In genomic region chr7:139468440-139468839, GRCm38 (mm10) we compare ENCODE assay signal across 9 mouse cellular contexts.
DNase-seq lines count a peak whose midpoint lies in the region; ATAC-seq and TF ChIP-seq lines count a peak whose summit lies in the region.
"Had no signal": no experiment of that assay in that cellular context is flagged by ENCODE, and none has a peak within 500 bp of the region (broad histone marks: within the 10 kb centered on the region; RNA-seq: fewer than 3 reads in every experiment).

No protein-coding gene starts in this region.

- no peak overlapping the region for H3K4me2 ChIP-seq in heart, postnatal 0 days (ENCODE audit: low read depth, low read length)
- no peak overlapping the region for H3K4me2 ChIP-seq in lung, postnatal 0 days (replicated peaks; ENCODE audit: low read depth, low read length)
- H3K4me2 ChIP-seq: midbrain, embryonic 12.5 days had no signal

- no peaks in the 10 kb centered on the region for H3K36me3 ChIP-seq in heart, embryonic 10.5 days
- H3K36me3 ChIP-seq in heart, postnatal 0 days (replicated peaks; ENCODE audit: control insufficient read depth, insufficient read depth, low read length), result no peaks in the 10 kb centered on the region
- no peaks in the 10 kb centered on the region for H3K36me3 ChIP-seq in lung, postnatal 0 days (ENCODE audit: insufficient read depth, low read length)
- H3K36me3 ChIP-seq: midbrain, embryonic 12.5 days had no signal

- 0 out of 2 replicates have a peak overlapping the region, but pooled peaks have one; percentile 27 for H3K9ac ChIP-seq in heart, postnatal 0 days (replicated peaks; ENCODE audit: low read depth, low read length)
- H3K9ac ChIP-seq in lung, postnatal 0 days (replicated peaks; ENCODE audit: low read depth), result no peak overlapping the region
- H3K9ac ChIP-seq: midbrain, embryonic 12.5 days had no signal

- no peak for TF ChIP-seq EP300 in heart, postnatal 0 days (IDR thresholded peaks at IDR 0.05; ENCODE audit: low read depth)
- no peak for TF ChIP-seq EP300 in lung, postnatal 0 days (IDR thresholded peaks at IDR 0.05)

- H3K9me3 ChIP-seq in heart, embryonic 10.5 days, result no peaks in the 10 kb centered on the region
- H3K9me3 ChIP-seq in heart, postnatal 0 days (replicated peaks; ENCODE audit: control insufficient read depth, low read length), result no peaks in the 10 kb centered on the region
- H3K9me3 ChIP-seq in lung, postnatal 0 days (ENCODE audit: low read length), result no peaks in the 10 kb centered on the region
- H3K9me3 ChIP-seq: midbrain, embryonic 12.5 days had no signal

- H3K27me3 ChIP-seq in heart, embryonic 10.5 days (ENCODE audit: insufficient read depth, poor library complexity, severe bottlenecking), result no peaks in the 10 kb centered on the region
- no peaks in the 10 kb centered on the region for H3K27me3 ChIP-seq in heart, postnatal 0 days (ENCODE audit: control insufficient read depth, insufficient read depth, low read length)
- H3K27me3 ChIP-seq in lung, postnatal 0 days (replicated peaks; ENCODE audit: insufficient read depth, low read length), result no peaks in the 10 kb centered on the region
- H3K27me3 ChIP-seq: midbrain, embryonic 12.5 days had no signal

- peaks cover 83% of the 10 kb centered on the region for H3K4me1 ChIP-seq in heart, embryonic 10.5 days
- H3K4me1 ChIP-seq in heart, postnatal 0 days (ENCODE audit: control insufficient read depth, insufficient read depth), result peaks cover 72% of the 10 kb centered on the region
- H3K4me1 ChIP-seq in lung, postnatal 0 days (ENCODE audit: insufficient read depth, low read depth, low read length), result peaks cover 30% of the 10 kb centered on the region

- TF ChIP-seq CTCF in heart, postnatal 0 days (IDR thresholded peaks at IDR 0.05; ENCODE audit: low read depth), result no peak
- 0 out of 2 replicates have a peak, but pooled peaks have one; percentile 14 for TF ChIP-seq CTCF in lung, postnatal 0 days (IDR thresholded peaks at IDR 0.05)

- WGBS in heart, embryonic 10.5 days, result 7% methylated on average over 2 of the region's 2 CpGs
- WGBS in heart, postnatal 0 days, result 20% methylated on average over 2 of the region's 2 CpGs
- WGBS in lung, postnatal 0 days, result 15% methylated on average over 2 of the region's 2 CpGs

- no peak for DNase-seq in heart, embryonic 10.5 days (ENCODE audit: low spot score)
- DNase-seq in heart, adult 18-20 months, result no peak
- peak; percentile 16 for DNase-seq in R1 (ENCODE audit: low read depth, low spot score)
- no peak for DNase-seq in heart, postnatal 0 days (ENCODE audit: low spot score)
- peak; percentile 56 for DNase-seq in lung, postnatal 0 days (ENCODE audit: low spot score)
- DNase-seq in ovary, postnatal 36 days (ENCODE audit: low spot score), result no peak
- DNase-seq in left cerebral cortex, postnatal 25 days (ENCODE audit: low spot score in 2 of 2), result no peak

- H3K4me3 ChIP-seq in heart, embryonic 10.5 days, result no peak overlapping the region
- no peak overlapping the region for H3K4me3 ChIP-seq in heart, postnatal 0 days (ENCODE audit: low read depth, low read length)
- H3K4me3 ChIP-seq in lung, postnatal 0 days (ENCODE audit: low read depth, low read length), result no peak overlapping the region
- H3K4me3 ChIP-seq: midbrain, embryonic 12.5 days had no signal

- intact Hi-C loops in left cerebral cortex, postnatal 25 days (cut with DNase I), result no loop called here

- ATAC-seq in heart, postnatal 0 days (ENCODE audit: insufficient read depth, low read depth), result no peak
- ATAC-seq in lung, postnatal 0 days, result peak; percentile 34
- no peak for ATAC-seq in cerebellum, adult (ENCODE audit: insufficient number of reproducible peaks, low FRiP score, low TSS enrichment)

- H3K27ac ChIP-seq in heart, embryonic 10.5 days, result peak overlapping the region; percentile 94
- peak overlapping the region; percentile 99 for H3K27ac ChIP-seq in heart, postnatal 0 days (ENCODE audit: low read depth)
- H3K27ac ChIP-seq in lung, postnatal 0 days (ENCODE audit: low read length), result peak overlapping the region; percentile 15; the same call in 1 of the 2 replicates
- H3K27ac ChIP-seq: midbrain, embryonic 12.5 days had no signal

Comparison
In these comparisons a context has a peak if more than half of its experiments do, and no peak if none do; other contexts are left out.
1. DNase-seq: peak in R1 (single experiment) and lung, postnatal 0 days (single experiment); none in heart, embryonic 10.5 days (single experiment), heart, adult 18-20 months (0 of 2), heart, postnatal 0 days (single experiment), ovary, postnatal 36 days (single experiment) and left cerebral cortex, postnatal 25 days (0 of 2).
2. H3K27ac ChIP-seq: peak in every context shown above with its lines; median percentile 99 in heart, postnatal 0 days; 94 in heart, embryonic 10.5 days; 15 in lung, postnatal 0 days.